Mouse (Mus musculus): ENCODE data around the gene Hist1h2af.

The Hist1h2af gene

GRCm38 (mm10) chr13:23581408-23582218, 47.9 kb downstream of the Hist1h2af start, which contains the start of gene Hist1h4d:
Gene Hist1h4d, plus strand, starts transcription at chr13:23581598.
- DNase-seq, result peak; percentile 96 to 99

DNA sequence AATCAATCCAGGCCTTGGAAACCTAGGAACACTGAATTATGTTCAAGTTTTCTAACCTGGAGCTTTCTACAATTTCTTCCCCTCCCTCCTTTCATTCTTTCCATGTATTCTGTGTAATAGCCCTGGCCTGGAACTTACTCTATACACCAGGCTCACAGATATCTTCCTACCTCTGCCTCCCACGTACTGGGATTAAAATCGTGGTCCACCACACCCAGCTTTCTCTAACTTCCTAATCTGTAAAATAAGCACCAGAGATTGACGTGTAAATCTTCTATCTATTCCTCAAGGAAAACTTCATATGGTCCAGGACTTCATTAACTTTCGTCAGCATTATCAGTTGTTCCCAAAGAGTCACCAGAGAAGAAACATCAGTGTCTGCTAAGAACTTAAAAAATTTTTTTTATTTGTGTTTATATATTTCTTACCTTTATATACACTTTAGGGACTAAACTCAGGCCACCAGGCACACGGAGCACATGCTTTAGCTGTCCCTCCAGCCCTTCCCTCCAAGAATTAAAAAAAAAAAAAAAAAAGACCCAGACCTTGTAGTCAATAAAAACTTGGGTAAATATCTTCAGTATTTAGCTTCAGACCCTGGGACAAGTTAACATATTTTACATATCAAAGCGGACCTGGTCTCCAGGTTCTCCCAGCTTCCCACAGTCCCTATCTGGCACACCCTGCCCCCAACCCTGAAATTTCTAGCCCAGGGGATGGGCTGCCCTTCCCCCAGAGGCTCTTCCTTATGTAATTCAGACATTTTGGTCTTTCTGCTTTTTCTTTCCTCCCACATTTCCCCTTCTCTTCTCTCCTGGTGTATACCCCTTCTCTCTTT, 48.7 kb downstream of the Hist1h2af start:
- no peak for DNase-seq

- no peak for DNase-seq
Observed at GRCm38 (mm10) chr13:23583387-23584068, 49.8 kb downstream of the Hist1h2af start.

Measured in cerebellum, postnatal 14 days (tissue).